8 mouse cellular contexts compared by ENCODE assay signal in the genomic region with DNA sequence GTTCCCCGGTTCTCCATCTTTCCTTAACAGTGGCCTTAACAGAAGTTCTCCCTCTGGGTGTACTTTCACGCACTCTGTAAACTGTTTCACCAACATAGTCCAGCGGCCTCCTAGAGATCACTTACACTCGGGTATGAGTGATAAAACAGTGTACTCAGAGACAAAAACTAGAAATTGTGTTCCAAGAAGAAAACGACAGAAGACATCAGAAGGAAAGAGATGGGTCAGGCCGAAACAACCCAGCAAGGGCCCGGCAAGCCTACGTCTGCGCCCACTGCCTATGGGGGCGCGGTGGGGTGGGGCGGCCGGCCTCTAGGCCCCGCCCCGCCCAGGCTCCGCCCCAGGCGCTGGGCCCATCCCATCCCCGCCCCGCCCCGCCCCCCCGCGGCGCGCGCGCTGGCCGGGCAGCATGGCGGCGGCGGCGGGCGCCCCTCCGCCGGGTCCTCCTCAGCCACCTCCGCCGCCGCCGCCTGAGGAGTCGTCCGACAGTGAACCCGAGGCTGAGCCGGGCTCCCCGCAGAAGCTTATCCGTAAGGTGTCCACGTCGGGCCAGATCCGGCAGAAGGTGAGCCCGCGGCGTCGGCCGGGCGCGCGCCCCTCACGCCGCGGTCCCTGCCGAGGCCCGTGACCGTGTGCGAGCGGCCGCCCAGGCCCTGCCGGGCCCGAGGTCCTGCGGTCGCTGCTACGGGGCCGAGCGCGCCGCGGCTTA. TPM values are rescaled to one million over a fixed set of nuclear protein-coding genes. Genes with fewer than 3 reads are reported as not detected.
DNase-seq lines count a peak whose midpoint lies in the region; ATAC-seq and TF ChIP-seq lines count a peak whose summit lies in the region.

A gene (plus strand): TSS at position 396 of the 709 bp plus-strand sequence.

- H3K9ac ChIP-seq in forebrain, embryonic 15.5 days (replicated peaks) = peak within 1 kb of the TSS; percentile 81
- peak within 1 kb of the TSS; percentile 94 for H3K9ac ChIP-seq in lung, embryonic 16.5 days (ENCODE audit: low read length)

- TF ChIP-seq CTCF in layer of hippocampus, adult 2 months (conservative IDR thresholded peaks at IDR 0.05) = no peak

- H3K9me3 ChIP-seq in forebrain, embryonic 15.5 days = no peaks in the 10 kb centered on the region
- no peaks in the 10 kb centered on the region for H3K9me3 ChIP-seq in lung, embryonic 16.5 days (ENCODE audit: control insufficient read depth, low read length)

- peaks cover 23% of the 10 kb centered on the region for H3K4me1 ChIP-seq in forebrain, embryonic 15.5 days
- peaks cover 33% of the 10 kb centered on the region for H3K4me1 ChIP-seq in lung, embryonic 16.5 days (replicated peaks; ENCODE audit: control insufficient read depth, insufficient read depth, low read length)

- H3K36me3 ChIP-seq in forebrain, embryonic 15.5 days = no peaks in the 10 kb centered on the region
- no peaks in the 10 kb centered on the region for H3K36me3 ChIP-seq in lung, embryonic 16.5 days (ENCODE audit: control insufficient read depth, insufficient read depth, low read length)

- peak within 1 kb of the TSS; percentile 84 for H3K4me2 ChIP-seq in forebrain, embryonic 15.5 days (replicated peaks)
- peak within 1 kb of the TSS; percentile 98 for H3K4me2 ChIP-seq in lung, embryonic 16.5 days (ENCODE audit: low read depth, low read length)

- peak; percentile 91 for DNase-seq in Muller cell, postnatal 12 days (ENCODE audit: inconsistent ontology term)
- DNase-seq in cerebellum, adult 11-12 months = peak; percentile 77
- peak; percentile 77 to 81 for DNase-seq in heart, postnatal 36 days
- peak in 1 of 2 experiments; percentile 60 for DNase-seq in layer of hippocampus, adult 2 months (ENCODE audit: low spot score in 2 of 2)
- DNase-seq in ovary, adult 18-20 months (ENCODE audit: low spot score) = peak; percentile 43
- DNase-seq in thymus, postnatal 0 days (ENCODE audit: low spot score) = peak; percentile 88

- no peaks in the 10 kb centered on the region for H3K27me3 ChIP-seq in forebrain, embryonic 15.5 days
- no peaks in the 10 kb centered on the region for H3K27me3 ChIP-seq in lung, embryonic 16.5 days (ENCODE audit: control insufficient read depth, insufficient read depth, low read depth, low read length)

- WGBS in forebrain, embryonic 15.5 days = 1% methylated on average over 56 of the region's 74 CpGs
- WGBS in lung, embryonic 16.5 days = 1% methylated on average over 30 of the region's 74 CpGs

- ATAC-seq in forebrain, embryonic 15.5 days (replicated peaks) = peak; percentile 95
- peak; percentile 98 for ATAC-seq in lung, embryonic 16.5 days (ENCODE audit: low read depth)

- peak within 1 kb of the TSS; percentile 47 for H3K27ac ChIP-seq in forebrain, embryonic 15.5 days (replicated peaks)
- peak within 1 kb of the TSS; percentile 91 for H3K27ac ChIP-seq in layer of hippocampus, adult 2 months
- peak within 1 kb of the TSS; percentile 64 for H3K27ac ChIP-seq in lung, embryonic 16.5 days (ENCODE audit: low read length)

- intact Hi-C loops in heart, postnatal 36 days (cut with DNase I) = loop anchor here (5.0 kb wide), 1 partner anchor 69 kb away; no protein-coding TSS in a partner anchor

- peak within 1 kb of the TSS; percentile 78 for H3K4me3 ChIP-seq in forebrain, embryonic 15.5 days
- H3K4me3 ChIP-seq in layer of hippocampus, adult 2 months = peak within 1 kb of the TSS; percentile 83
- peak within 1 kb of the TSS; percentile 89 for H3K4me3 ChIP-seq in lung, embryonic 16.5 days (ENCODE audit: low read length)

RNA-seq across cellular contexts. Expression of the gene that starts here (rescaled TPM):
- polyA plus RNA-seq in forebrain, embryonic 15.5 days (2015; fragmentation: Nextera tagmentation; extraction: Ambion mirVana) = 47.1 and 50.2 TPM in 2 replicates
- total RNA-seq in heart, postnatal 36 days (2021) = 10 to 100 TPM; 51.1 to 56.3 TPM
- total RNA-seq in layer of hippocampus, adult 2 months (2021) = 100 to 1,000 TPM; 103 to 117 TPM
- polyA plus RNA-seq in lung, embryonic 16.5 days (2015; fragmentation: Nextera tagmentation; extraction: Ambion mirVana) = 32.9 and 33.9 TPM in 2 replicates
- polyA plus RNA-seq in thymus, postnatal 0 days (2015; fragmentation: Nextera tagmentation; extraction: Ambion mirVana) = 73.7 and 80.7 TPM in 2 replicates
